Mouse (Mus musculus) frontal cortex, postnatal 36 days (tissue): ENCODE data around the gene Pola2.

Source experiments
- DNase-seq, 2 experiments: peaks; one replicate each; pipeline ENCODE4 v3.0.0; 2022; ENCODE audit warnings: low spot score in 2 of 2

Gene Pola2

GRCm38 (mm10) chr19:5894002-5894678, 69.9 kb downstream of the Pola2 start, which contains the start of gene Tigd3:
Tigd3 (minus strand) TSS chr19:5894149.
- peak; percentile 93 to 96 for DNase-seq

DNA sequence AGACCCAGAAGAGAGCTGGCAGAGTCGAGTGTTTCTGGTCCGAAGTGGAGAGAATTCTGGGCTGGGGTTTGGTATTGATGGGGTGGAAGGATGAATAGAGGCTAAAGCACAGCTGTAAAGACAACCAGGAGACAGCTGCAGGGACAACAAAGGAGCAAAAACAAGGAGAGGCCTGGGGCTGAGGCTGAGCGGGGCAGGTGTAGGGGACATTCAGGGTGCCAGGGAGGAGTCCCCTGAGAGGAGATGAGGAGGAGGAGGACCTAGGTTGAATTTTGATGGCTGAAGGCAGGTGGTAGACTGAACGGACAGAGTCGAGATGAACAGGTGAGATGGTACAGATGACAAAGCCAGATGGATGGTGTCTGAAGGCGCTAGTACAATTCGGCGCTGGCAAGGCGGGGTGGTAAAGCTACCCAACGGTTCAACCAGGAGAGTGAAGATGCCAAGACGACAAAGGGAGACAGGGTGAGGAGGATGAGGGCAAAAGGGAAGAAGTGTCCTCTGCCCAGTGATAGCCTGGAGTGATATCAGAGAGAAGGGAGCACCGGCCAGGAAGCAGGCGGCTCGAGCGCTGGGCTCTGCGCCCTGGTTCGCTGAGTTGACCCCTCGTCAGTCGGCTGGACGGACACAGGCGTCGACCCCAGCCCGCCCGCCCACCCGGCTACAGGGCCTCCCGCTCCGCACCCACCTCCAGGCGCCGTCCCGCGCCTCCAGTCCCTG, 70.6 kb downstream of the Pola2 start:
- DNase-seq = no peak

GRCm38 (mm10) chr19:5892735-5893134, 71.3 kb downstream of the Pola2 start:
- DNase-seq = no peak

DNA sequence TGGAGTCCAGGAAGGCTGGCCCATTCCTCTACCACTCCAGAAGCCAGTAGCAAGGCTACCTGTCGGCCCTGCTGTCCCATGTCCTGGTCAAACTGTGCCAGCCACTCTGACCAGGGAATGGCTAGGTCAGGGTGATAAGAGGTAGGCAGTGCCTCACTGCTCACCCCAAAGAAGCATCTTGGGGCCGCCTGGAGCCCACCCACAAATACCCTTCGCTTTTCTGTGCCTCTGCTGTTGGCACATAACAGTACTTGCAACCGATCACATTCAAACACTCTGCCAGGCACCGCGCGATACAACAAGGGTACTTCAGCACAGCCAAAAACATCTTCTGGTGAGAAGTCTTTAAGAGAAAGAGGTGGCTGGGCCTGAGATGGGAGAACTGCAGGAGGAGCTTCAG, 71.7 kb downstream of the Pola2 start:
- DNase-seq = no peak

DNA sequence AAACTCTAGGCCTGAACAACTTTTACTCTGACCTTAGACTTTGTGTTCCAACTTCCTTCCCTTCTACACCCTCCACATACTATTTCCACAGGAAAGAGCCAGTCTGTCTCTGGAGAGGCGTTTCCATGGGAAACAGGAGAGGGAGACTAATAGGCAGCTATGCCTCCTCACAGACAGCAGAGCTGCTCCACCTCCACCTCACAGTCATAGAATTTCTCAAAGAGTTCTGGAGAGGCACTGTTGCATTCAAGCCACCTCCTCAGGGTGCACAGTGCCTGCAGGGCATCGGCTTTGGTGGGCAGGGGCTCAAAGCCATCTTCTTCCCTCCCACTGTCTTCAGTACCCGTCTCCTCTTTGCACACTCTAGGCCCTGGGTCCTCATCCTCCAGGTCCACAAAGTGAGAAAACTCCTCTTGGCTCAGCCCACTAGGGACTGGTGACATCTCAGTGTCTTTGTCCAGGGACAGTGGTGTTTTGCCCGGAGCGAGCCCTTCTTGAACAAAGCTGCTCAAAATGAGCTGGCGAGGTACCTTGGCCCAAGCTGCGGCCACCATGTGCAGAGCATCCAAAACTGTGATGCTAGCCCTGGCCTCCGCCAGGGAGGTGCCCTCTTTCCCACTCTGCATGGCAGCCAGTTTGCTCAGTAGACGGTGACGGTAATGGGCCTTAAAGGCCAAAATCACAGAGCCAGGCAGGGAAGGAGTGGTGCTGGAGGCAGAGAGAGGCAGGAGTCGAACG, 72.3 kb downstream of the Pola2 start:
- DNase-seq = no peak
